Mouse (Mus musculus) MEL (cell line): ENCODE results near the gene Krt7.

Experiments used
- BHLHE40 ChIP-seq: IDR thresholded peaks from 2 replicates; pipeline ENCODE4 v1.6.1; 2012; ENCODE audit warnings: low read depth, mild to moderate bottlenecking, inconsistent platforms, low read length, improper control_type of control experiment, borderline replicate concordance
- CHD1 ChIP-seq: IDR thresholded peaks from 2 replicates; pipeline ENCODE4 v1.6.1; 2012; ENCODE audit warnings: low read depth, mild to moderate bottlenecking, inconsistent platforms, low read length, improper control_type of control experiment
- CHD2 ChIP-seq: IDR thresholded peaks from 2 replicates; pipeline ENCODE4 v1.6.1; 2011; ENCODE audit warnings: low read length, improper control_type of control experiment
- CTCF ChIP-seq, 3 experiments: IDR thresholded peaks in 2 of 3; conservative IDR thresholded peaks in 1 of 3; 2 replicates each; pipeline ENCODE4 v1.5.1; 2011 to 2012; ENCODE audit warnings: low read length in 3 of 3, low read depth in 2 of 3, mild to moderate bottlenecking in 2 of 3, improper control_type of control experiment in 1 of 3, inconsistent platforms in 1 of 3, mixed read lengths in 1 of 3, moderate library complexity in 1 of 3; ENCODE audit not compliant: control insufficient read depth in 1 of 3, insufficient read depth in 1 of 3, poor library complexity in 1 of 3, severe bottlenecking in 1 of 3
- E2F4 ChIP-seq: IDR thresholded peaks from 2 replicates; pipeline ENCODE4 v1.6.1; 2011; ENCODE audit warnings: low read depth, low read length, improper control_type of control experiment, borderline replicate concordance
- ELF1 ChIP-seq: IDR thresholded peaks from 2 replicates; pipeline ENCODE4 v1.6.1; 2014; ENCODE audit warnings: low read depth, mild to moderate bottlenecking, inconsistent platforms, low read length, improper control_type of control experiment, moderate library complexity
- EP300 ChIP-seq, 2 experiments: IDR thresholded peaks; 2 replicates each; pipeline ENCODE4 v1.6.1; 2011; ENCODE audit warnings: improper control_type of control experiment in 2 of 2, low read length in 2 of 2, low read depth in 1 of 2, mild to moderate bottlenecking in 1 of 2
- HCFC1 ChIP-seq: IDR thresholded peaks from 2 replicates; pipeline ENCODE4 v1.6.1; 2012; ENCODE audit warnings: low read depth, mild to moderate bottlenecking, inconsistent platforms, low read length, improper control_type of control experiment, moderate library complexity
- MAZ ChIP-seq: IDR thresholded peaks from 2 replicates; pipeline ENCODE4 v1.6.1; 2012; ENCODE audit warnings: low read depth, mild to moderate bottlenecking, inconsistent platforms, low read length, improper control_type of control experiment
- POLR2A ChIP-seq, 2 experiments: IDR thresholded peaks; 2 replicates each; pipeline ENCODE4 v1.6.1; 2011 to 2012; ENCODE audit warnings: low read length in 2 of 2, mild to moderate bottlenecking in 2 of 2, control low read depth in 1 of 2, improper control_type of control experiment in 1 of 2, low read depth in 1 of 2, moderate library complexity in 1 of 2; ENCODE audit not compliant: control insufficient read depth in 1 of 2, insufficient read depth in 1 of 2, poor library complexity in 1 of 2
- POLR2AphosphoS5 ChIP-seq: IDR thresholded peaks from 2 replicates; pipeline ENCODE4 v1.6.1; 2012; ENCODE audit warnings: low read depth, borderline replicate concordance, mild to moderate bottlenecking, inconsistent platforms, low read length, moderate library complexity, mixed read lengths
- USF1 ChIP-seq: IDR thresholded peaks from 2 replicates; pipeline ENCODE4 v1.6.1; 2014; ENCODE audit warnings: low read depth, mild to moderate bottlenecking, inconsistent platforms, low read length, improper control_type of control experiment, moderate library complexity
- ZC3H11A ChIP-seq: IDR thresholded peaks from 2 replicates; pipeline ENCODE4 v1.6.1; 2012; ENCODE audit warnings: low read depth, mild to moderate bottlenecking, inconsistent platforms, low read length, improper control_type of control experiment

GRCm38 (mm10) chr15:101381758-101382157, 29.1 kb upstream of the Krt7 start:
- TF ChIP-seq HCFC1 (no peak), ZC3H11A (no peak), POLR2A (IDR thresholded peaks at IDR 0.05; ENCODE audit: control insufficient read depth in 1 of 2, insufficient read depth in 1 of 2, low read depth in 1 of 2, low read length in 2 of 2, poor library complexity in 1 of 2) (no peak), BHLHE40 (no peak), E2F4 (no peak), CTCF (IDR thresholded peaks at IDR 0.05 in 2 of 3, conservative IDR thresholded peaks at IDR 0.05 in 1 of 3; ENCODE audit: control insufficient read depth in 1 of 3, insufficient read depth in 1 of 3, low read depth in 2 of 3, low read length in 3 of 3, poor library complexity in 1 of 3, severe bottlenecking in 1 of 3) (no peak), CHD2 (no peak), USF1 (no peak), MAZ (no peak), ELF1 (no peak), CHD1 (no peak), POLR2AphosphoS5 (no peak), EP300 (IDR thresholded peaks at IDR 0.05; ENCODE audit: low read depth in 1 of 2, low read length in 2 of 2) (no peak)
